Mouse (Mus musculus) brain, embryonic 14.5 days (tissue): ENCODE results near the gene Hectd2.

ENCODE experiments used
- CTCF ChIP-seq: fragments of 200-500 bp; IDR thresholded peaks from 2 replicates; pipeline ENCODE4 v1.5.1; 2012; ENCODE audit warnings: inconsistent platforms, mild to moderate bottlenecking, moderate library complexity, borderline replicate concordance; ENCODE audit not compliant: insufficient read depth, insufficient read length; ENCODE audit errors: extremely low read depth
- POLR2A ChIP-seq: fragments of 200-500 bp; IDR thresholded peaks from 2 replicates; pipeline ENCODE4 v1.6.1; 2012; ENCODE audit warnings: mild to moderate bottlenecking, inconsistent platforms, borderline replicate concordance; ENCODE audit not compliant: poor library complexity, insufficient read depth, insufficient read length, severe bottlenecking; ENCODE audit errors: extremely low read depth

GRCm38 (mm10) chr19:36561171-36561570 lies 6.7 kb downstream of the Hectd2 start:
- TF ChIP-seq CTCF (no peak), POLR2A (no peak)
